Mouse (Mus musculus) neutrophil, adult 5-6 weeks (primary cell): ENCODE measurements around the gene Prkra. TPM values are rescaled to one million over a fixed set of nuclear protein-coding genes. Genes with fewer than 3 reads are reported as not detected.

Experiments used
- ATAC-seq: fragments of 151-379, 151-347 bp; 2 replicates; pipeline ENCODE4 v1.8.0; 2017; ENCODE audit warnings: mild to moderate bottlenecking, moderate TSS enrichment; ENCODE audit not compliant: insufficient number of reproducible peaks, poor library complexity, low FRiP score, severe bottlenecking; ENCODE audit errors: extremely low read depth
- total RNA-seq: library from RNA; stranded (forward); fragments of 200-1000 nt; gene quantifications from 2 replicates; pipeline ENCODE4 v1.2.3, GENCODE M21; 2017

Prkra gene
- total RNA-seq, 1 experiment from 2014 or later = 3.1 TPM

- ATAC-seq = no peak
Measured at GRCm38 (mm10) chr2:76597521-76597920, 50.3 kb downstream of the Prkra start.

- no peak for ATAC-seq
Measured at GRCm38 (mm10) chr2:76592401-76592924, 55.4 kb downstream of the Prkra start.

- no peak for ATAC-seq
Measured at GRCm38 (mm10) chr2:76590221-76590620, 57.6 kb downstream of the Prkra start.

GRCm38 (mm10) chr2:76586906-76587305 is 60.9 kb downstream of the Prkra start:
- ATAC-seq = no peak

GRCm38 (mm10) chr2:76585090-76585489 is 62.7 kb downstream of the Prkra start:
- no peak for ATAC-seq

Other genes with a start within 250 kb of the Prkra start
- not detected in 2 replicates for gene Osbpl6, start 241.5 kb downstream of the Prkra start, total RNA-seq
- gene Pjvk, start 461 bp upstream of the Prkra start, total RNA-seq = not detected in 2 replicates
- 3.7 and 9.0 TPM in 2 replicates for gene Fkbp7, start 25.1 kb upstream of the Prkra start, total RNA-seq
- 24.1 and 35.6 TPM in 2 replicates for gene Plekha3, start 27.3 kb upstream of the Prkra start, total RNA-seq